Mouse (Mus musculus) forebrain, embryonic 11.5 days (tissue): ENCODE results near the gene Hfe2. TPM values are rescaled to one million over a fixed set of nuclear protein-coding genes. Genes with fewer than 3 reads are reported as not detected.

Experiments used
- ATAC-seq: fragments of 200-750 bp; cut with Nextera tagmentation; replicated peaks from 2 replicates; pipeline ENCODE4 v1.8.0; 2017; ENCODE audit warnings: moderate TSS enrichment; ENCODE audit not compliant: low FRiP score
- DNase-seq: peaks from one replicate; pipeline ENCODE4 v3.0.0-alpha.2; 2017; ENCODE audit warnings: low spot score
- H3K27ac ChIP-seq: fragments of 300-500 bp; sonication (generic); 2 replicates; pipeline ENCODE4 v1.5.1; 2014; ENCODE audit warnings: low read depth, low read length
- H3K27me3 ChIP-seq: fragments of 300-500 bp; sonication (generic); 2 replicates; pipeline ENCODE4 v1.6.1; 2014; ENCODE audit warnings: mild to moderate bottlenecking, low read length, mixed read lengths; ENCODE audit not compliant: control insufficient read depth, insufficient read depth
- H3K36me3 ChIP-seq: fragments of 300-500 bp; sonication (generic); 2 replicates; pipeline ENCODE4 v1.6.1; 2014; ENCODE audit warnings: mild to moderate bottlenecking, low read length, moderate library complexity, mixed read lengths; ENCODE audit not compliant: control insufficient read depth, insufficient read depth
- H3K4me1 ChIP-seq: fragments of 300-500 bp; sonication (generic); replicated peaks from 2 replicates; pipeline ENCODE4 v1.6.1; 2014; ENCODE audit warnings: low read length, mixed read lengths; ENCODE audit not compliant: control insufficient read depth, insufficient read depth
- H3K4me2 ChIP-seq: fragments of 300-500 bp; sonication (generic); 2 replicates; pipeline ENCODE4 v1.6.1; 2014; ENCODE audit warnings: low read depth, mild to moderate bottlenecking, low read length, moderate library complexity, mixed read lengths; ENCODE audit not compliant: severe bottlenecking
- H3K4me3 ChIP-seq: fragments of 300-500 bp; sonication (generic); 2 replicates; pipeline ENCODE4 v1.5.1; 2014; ENCODE audit warnings: low read depth, low read length
- H3K9ac ChIP-seq: fragments of 300-500 bp; sonication (generic); 2 replicates; pipeline ENCODE4 v1.6.1; 2014; ENCODE audit warnings: low read length
- H3K9me3 ChIP-seq: fragments of 300-500 bp; sonication (generic); 2 replicates; pipeline ENCODE4 v1.6.1; 2016; ENCODE audit warnings: low read length, mixed read lengths; ENCODE audit not compliant: control insufficient read depth
- WGBS: fragments of 180-500 bp; shearing (Covaris S2); extraction: QIAGEN DNeasy Blood & Tissue Kit; methylation state at CpG from one replicate; pipeline ENCODE4 v1.1.7; 2014; 5-methylcytosine and 5-hydroxymethylcytosine counted together
- polyA plus RNA-seq: library from polyadenylated mRNA; unstranded; fragments of >200 nt; fragmentation: Nextera tagmentation; extraction: Ambion mirVana; gene quantifications from 2 replicates; pipeline ENCODE4 v1.2.1, GENCODE M21; 2014

Hfe2 gene
- polyA plus RNA-seq, 1 experiment from 2014 or later: 0.77 TPM

- peaks cover 6% of the 10 kb centered on the region; the same call in 1 of the 2 replicates for H3K36me3 ChIP-seq
- peaks cover 10% of the 10 kb centered on the region for H3K4me1 ChIP-seq
- H3K27me3 ChIP-seq: no peaks in the 10 kb centered on the region
- H3K9ac ChIP-seq: no peak overlapping the region
- no peak overlapping the region; the same call in 1 of the 2 replicates for H3K4me2 ChIP-seq
- H3K9me3 ChIP-seq: no peaks in the 10 kb centered on the region
- ATAC-seq (no peak), DNase-seq (no peak)
- WGBS: 79% methylated on average over 15 of the region's 15 CpGs
- no peak overlapping the region for H3K27ac ChIP-seq
- H3K4me3 ChIP-seq: no peak overlapping the region; the same call in 1 of the 2 replicates
Observed at GRCm38 (mm10) chr3:96555999-96556614, 31.1 kb downstream of the Hfe2 start.

DNA sequence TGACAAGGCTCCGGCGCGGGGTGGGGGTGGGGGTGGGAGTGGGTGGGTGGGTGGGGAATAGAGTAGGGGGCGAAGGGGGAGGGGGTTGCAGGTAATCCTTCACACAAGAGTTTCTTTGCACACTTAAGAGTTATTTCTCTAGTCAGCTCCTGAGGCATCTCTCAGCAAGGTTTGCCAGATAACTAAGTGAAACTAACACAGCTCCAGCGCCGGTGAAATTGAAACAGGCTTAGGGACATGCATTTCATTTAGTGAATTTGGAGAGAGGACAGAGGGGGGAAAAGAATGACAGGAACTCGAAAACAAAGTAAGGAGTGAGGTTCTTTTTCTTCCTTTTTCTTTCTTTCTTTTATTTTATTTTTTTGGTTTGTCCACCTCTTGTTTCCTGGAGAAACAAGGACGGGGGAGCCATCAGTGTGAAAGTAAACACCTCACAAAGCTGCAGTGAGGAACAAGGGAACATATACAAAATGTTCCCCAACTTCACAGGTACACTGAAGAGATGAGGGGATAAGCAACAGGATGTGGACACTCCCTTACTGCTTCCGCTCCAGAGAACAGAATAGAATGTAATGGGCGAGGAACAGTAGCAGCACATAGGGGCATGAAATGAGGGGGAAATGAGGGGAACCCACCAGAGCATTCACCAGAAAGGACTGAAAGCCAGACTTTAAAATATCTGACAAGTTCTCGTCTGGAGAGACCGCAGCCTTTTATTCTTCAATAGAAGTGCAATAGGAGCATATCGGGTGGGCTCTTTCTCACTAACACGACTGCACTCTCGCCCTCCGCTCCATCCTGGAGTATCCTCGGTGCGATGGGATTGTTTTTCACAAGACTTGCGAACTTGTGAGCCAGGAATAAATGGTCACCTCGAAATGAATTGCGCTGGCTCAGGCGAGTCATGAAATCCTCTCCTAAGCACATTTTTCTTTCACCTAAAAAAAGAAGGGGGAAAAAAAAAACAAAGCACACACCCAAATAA lies 32.0 kb downstream of the Hfe2 start:
- H3K9me3 ChIP-seq: no peaks in the 10 kb centered on the region
- H3K4me2 ChIP-seq: peak overlapping the region; percentile 86
- H3K9ac ChIP-seq: peak overlapping the region; percentile 57
- H3K36me3 ChIP-seq: peaks cover 6% of the 10 kb centered on the region; the same call in 1 of the 2 replicates
- H3K4me1 ChIP-seq: peaks cover 10% of the 10 kb centered on the region
- DNase-seq: no peak
- H3K4me3 ChIP-seq: peak overlapping the region; percentile 65
- ATAC-seq: no peak
- H3K27me3 ChIP-seq: no peaks in the 10 kb centered on the region
- peak overlapping the region; percentile 60; the same call in 1 of the 2 replicates for H3K27ac ChIP-seq
- 11% methylated on average over 22 of the region's 22 CpGs for WGBS

GRCm38 (mm10) chr3:96557694-96558093 lies 32.7 kb downstream of the Hfe2 start, which contains the start of gene Txnip:
Txnip (plus strand) TSS chr3:96557957.
- Histone ChIP-seq H3K4me3 (peak within 1 kb of the TSS; percentile 65), H3K4me1 (peaks cover 10% of the 10 kb centered on the region), H3K27ac (peak within 1 kb of the TSS; percentile 60; the same call in 1 of the 2 replicates), H3K27me3 (no peaks in the 10 kb centered on the region), H3K36me3 (peaks cover 6% of the 10 kb centered on the region; the same call in 1 of the 2 replicates), H3K9me3 (no peaks in the 10 kb centered on the region), H3K4me2 (peak within 1 kb of the TSS; percentile 86), H3K9ac (peak within 1 kb of the TSS; percentile 73)
- DNase-seq: peak; percentile 99
- ATAC-seq: peak; percentile 100
- under 1% methylated on average over 26 of the region's 26 CpGs for WGBS

- WGBS: 1% methylated on average over 17 of the region's 17 CpGs
- Histone ChIP-seq H3K4me2 (peak overlapping the region; percentile 86), H3K27ac (no peak overlapping the region; the same call in 1 of the 2 replicates), H3K4me1 (peaks cover 10% of the 10 kb centered on the region), H3K36me3 (peaks cover 6% of the 10 kb centered on the region; the same call in 1 of the 2 replicates), H3K27me3 (no peaks in the 10 kb centered on the region), H3K4me3 (peak overlapping the region; percentile 65), H3K9me3 (no peaks in the 10 kb centered on the region), H3K9ac (peak overlapping the region; percentile 73)
- ATAC-seq: 0 out of 2 replicates have a peak, but pooled peaks have one; percentile 29
- no peak for DNase-seq
Observed at GRCm38 (mm10) chr3:96558159-96558558, 33.2 kb downstream of the Hfe2 start.

DNA sequence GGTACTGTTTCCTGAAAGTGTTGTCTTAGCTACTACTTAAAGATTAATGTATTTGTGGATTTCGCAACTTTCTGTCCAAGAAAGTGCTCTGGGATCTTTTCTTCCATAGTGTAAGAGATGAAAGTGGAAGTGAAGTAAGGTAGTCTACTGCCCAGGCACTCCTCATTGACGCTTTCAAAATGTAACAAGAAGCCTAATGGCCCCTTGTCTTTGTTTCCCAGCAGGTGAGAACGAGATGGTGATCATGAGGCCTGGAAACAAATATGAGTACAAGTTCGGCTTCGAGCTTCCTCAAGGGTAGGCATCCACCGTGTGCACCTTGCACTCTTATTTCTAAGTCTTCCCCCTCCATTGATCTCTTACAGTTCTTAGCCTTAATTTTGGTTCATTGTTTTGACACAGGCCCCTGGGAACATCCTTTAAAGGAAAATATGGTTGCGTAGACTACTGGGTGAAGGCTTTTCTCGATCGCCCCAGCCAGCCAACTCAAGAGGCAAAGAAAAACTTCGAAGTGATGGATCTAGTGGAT lies 33.8 kb downstream of the Hfe2 start:
- Histone ChIP-seq H3K9me3 (no peaks in the 10 kb centered on the region), H3K4me2 (peak overlapping the region; percentile 86), H3K27me3 (no peaks in the 10 kb centered on the region), H3K4me3 (peak overlapping the region; percentile 65), H3K4me1 (peaks cover 10% of the 10 kb centered on the region), H3K36me3 (peaks cover 6% of the 10 kb centered on the region; the same call in 1 of the 2 replicates), H3K27ac (no peak overlapping the region), H3K9ac (peak overlapping the region; percentile 73)
- 56% methylated on average over 10 of the region's 10 CpGs for WGBS
- ATAC-seq (no peak), DNase-seq (no peak)

- 89% methylated on average over 12 of the region's 12 CpGs for WGBS
- H3K36me3 ChIP-seq: peaks cover 6% of the 10 kb centered on the region; the same call in 1 of the 2 replicates
- H3K9me3 ChIP-seq: no peaks in the 10 kb centered on the region
- H3K4me2 ChIP-seq: peak overlapping the region; percentile 86
- no peak for ATAC-seq
- peak overlapping the region; percentile 65; the same call in 1 of the 2 replicates for H3K4me3 ChIP-seq
- H3K9ac ChIP-seq: no peak overlapping the region
- H3K27ac ChIP-seq: no peak overlapping the region
- no peak for DNase-seq
- H3K27me3 ChIP-seq: no peaks in the 10 kb centered on the region
- peaks cover 10% of the 10 kb centered on the region for H3K4me1 ChIP-seq
Observed at GRCm38 (mm10) chr3:96559398-96559910, 34.5 kb downstream of the Hfe2 start.

GRCm38 (mm10) chr3:96559911-96560850 lies 35.2 kb downstream of the Hfe2 start:
- DNase-seq (no peak), ATAC-seq (no peak)
- Histone ChIP-seq H3K27me3 (no peaks in the 10 kb centered on the region), H3K4me2 (peak overlapping the region; percentile 86; the same call in 1 of the 2 replicates), H3K27ac (no peak overlapping the region), H3K4me1 (peaks cover 7% of the 10 kb centered on the region; the same call in 1 of the 2 replicates), H3K36me3 (peaks cover 6% of the 10 kb centered on the region; the same call in 1 of the 2 replicates), H3K4me3 (0 out of 2 replicates have a peak overlapping the region, but pooled peaks have one; percentile 65), H3K9me3 (no peaks in the 10 kb centered on the region), H3K9ac (no peak overlapping the region)
- 93% methylated on average over 23 of the region's 23 CpGs for WGBS
